Mouse (Mus musculus) thymus, adult 2 months (tissue): ENCODE measurements around the gene Srp14.

ENCODE experiments used
- CTCF ChIP-seq: fragments of 200-500 bp; IDR thresholded peaks from 2 replicates; pipeline ENCODE4 v1.5.1; 2012; ENCODE audit warnings: mild to moderate bottlenecking, control low read depth, low read length, moderate library complexity, borderline replicate concordance; ENCODE audit not compliant: control insufficient read depth, poor library complexity, insufficient read depth; ENCODE audit errors: extremely low read depth
- POLR2A ChIP-seq: fragments of 200-500 bp; IDR thresholded peaks from 2 replicates; pipeline ENCODE4 v1.6.1; 2012; ENCODE audit warnings: mild to moderate bottlenecking, low read length, control low read depth, moderate library complexity; ENCODE audit not compliant: control insufficient read depth, poor library complexity, insufficient read depth; ENCODE audit errors: extremely low read depth

GRCm38 (mm10) chr2:118523163-118523730 lies 43.7 kb upstream of the Srp14 start:
- TF ChIP-seq CTCF (no peak), POLR2A (no peak)
